Mouse (Mus musculus): Measurements from ENCODE around the gene Cacna2d3.

DNA sequence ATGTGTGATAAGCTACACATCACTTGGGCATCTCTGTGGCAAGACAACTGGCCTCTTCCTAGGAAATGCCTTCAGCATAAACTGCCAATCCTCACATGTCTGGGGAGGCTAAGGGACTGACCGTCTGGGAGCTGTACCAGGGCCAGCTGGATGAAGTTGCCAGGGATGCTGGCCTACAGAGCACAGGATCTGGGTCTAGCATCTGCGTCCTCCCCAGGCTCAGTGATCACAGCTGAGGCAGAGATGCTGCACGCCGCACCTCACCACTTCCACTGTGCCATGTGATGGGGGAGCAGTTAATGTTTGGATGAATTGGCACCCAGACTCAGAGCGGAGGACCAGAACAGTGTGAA, 397.3 kb downstream of the Cacna2d3 start:
- TF ChIP-seq CTCF (IDR thresholded peaks at IDR 0.05; ENCODE audit: insufficient read depth, low read depth, low read length) (no peak), POLR2A (IDR thresholded peaks at IDR 0.05; ENCODE audit: insufficient read depth, low read depth, low read length) (no peak)

All from olfactory bulb, adult 2 months (tissue).